Mouse (Mus musculus) kidney, postnatal 10 days (tissue): ENCODE data around the gene Mapk8ip1.

Experiments
- DNase-seq: peaks from one replicate; pipeline ENCODE4 v3.0.0; 2021; ENCODE audit warnings: mixed read lengths

Gene Mapk8ip1

GRCm38 (mm10) chr2:92372767-92373436, 28.2 kb downstream of the Mapk8ip1 start:
- peak; percentile 81 for DNase-seq

GRCm38 (mm10) chr2:92371971-92372690, 28.9 kb downstream of the Mapk8ip1 start:
- peak; percentile 49 for DNase-seq

DNA sequence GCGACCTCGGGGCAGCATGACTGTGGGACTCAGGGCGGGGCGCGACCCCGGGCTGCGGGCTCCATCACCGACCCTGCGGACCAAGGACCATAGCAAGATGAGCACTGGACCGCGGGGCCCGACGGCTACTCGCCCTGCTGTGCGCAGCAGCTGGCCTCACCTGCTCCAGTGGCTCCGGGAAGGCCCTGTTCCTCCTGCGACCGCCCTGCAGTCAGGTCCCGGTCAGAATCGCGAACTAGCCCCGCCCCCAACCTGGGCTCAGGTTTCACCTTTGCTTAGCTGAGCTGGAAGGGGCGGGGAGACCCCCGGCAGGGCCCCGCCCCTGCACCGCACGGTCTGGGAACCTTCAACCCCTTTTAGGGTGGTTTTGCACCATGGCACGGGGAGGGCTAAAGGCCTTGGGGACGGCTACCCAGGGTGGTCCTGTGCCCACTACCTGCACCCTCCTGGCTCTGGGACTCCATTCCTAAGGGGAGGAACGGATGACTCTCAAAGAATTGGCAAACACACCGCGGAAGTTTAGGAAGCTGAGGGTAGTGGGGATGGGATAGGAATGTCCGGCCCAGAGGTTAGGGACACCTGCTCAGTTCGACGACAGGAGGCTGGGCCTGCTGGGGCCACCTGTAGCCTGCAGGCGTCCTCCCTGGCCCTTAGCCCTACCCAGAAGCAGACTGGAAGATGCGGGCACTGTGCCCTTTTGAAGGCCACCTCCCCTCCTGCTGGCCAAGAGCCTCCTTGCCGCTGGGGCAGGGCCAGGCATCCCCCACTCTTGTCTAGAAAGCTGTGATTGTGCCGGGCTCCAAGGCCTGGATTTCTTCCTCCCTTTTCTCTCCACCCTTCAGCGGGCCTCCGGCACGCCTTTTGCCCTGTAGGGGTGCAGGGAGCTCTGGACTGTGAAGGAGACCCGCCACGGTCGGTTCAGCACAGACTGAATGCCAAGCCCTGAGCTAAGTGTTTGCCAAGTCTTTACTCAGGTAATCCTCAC, 29.9 kb downstream of the Mapk8ip1 start:
- DNase-seq = peak; percentile 95

DNA sequence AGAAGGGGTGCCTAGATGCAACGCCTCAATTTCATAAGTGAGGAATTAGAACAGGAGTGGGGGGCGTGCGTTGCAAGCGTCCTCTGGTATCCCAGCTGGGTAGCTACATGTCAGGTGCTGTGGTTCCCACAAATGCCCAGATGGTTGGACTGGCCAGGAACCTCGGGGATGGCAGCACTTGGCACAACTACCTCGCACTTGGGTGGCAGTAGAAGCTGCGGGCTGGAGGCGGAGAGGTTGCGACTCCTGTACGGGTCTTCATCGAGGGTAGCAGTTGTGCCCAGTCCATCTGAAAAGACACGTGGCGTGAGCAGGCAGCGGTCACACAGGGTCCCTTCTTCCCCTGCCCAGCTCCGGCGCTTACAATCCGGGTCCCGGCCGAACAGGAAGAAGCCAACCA, 30.7 kb downstream of the Mapk8ip1 start:
- no peak for DNase-seq

DNA sequence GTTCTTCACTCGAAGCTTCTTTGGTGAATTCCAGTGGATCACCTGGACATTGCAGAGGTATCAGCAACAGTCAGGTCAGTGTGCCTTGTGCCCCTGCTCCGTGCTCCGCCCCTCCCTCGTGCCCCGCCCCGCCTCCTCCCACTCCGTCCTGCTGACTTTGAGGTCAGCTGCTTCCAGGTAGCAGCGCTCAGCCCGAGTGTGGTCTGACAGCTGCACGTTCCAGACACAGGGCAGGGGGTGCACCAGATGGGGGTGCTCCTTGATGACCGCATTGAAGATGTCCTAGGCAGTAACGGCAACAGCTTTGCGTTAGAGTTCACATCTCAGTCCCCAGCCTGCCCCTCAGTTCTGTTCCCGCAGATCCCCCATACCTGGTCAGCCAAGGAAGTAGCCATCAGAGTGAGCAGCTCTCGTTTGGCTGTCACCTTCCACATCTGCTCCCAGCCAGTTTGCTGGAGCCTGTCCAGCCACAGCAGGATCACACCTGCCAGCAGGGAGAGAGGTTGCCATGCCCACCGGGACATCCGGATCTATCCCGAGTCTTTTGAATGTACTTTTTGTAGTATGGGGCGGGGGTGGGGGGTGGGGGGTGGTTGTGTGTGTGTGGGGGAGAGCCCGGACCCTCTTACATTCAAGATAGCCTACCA, 33.6 kb downstream of the Mapk8ip1 start:
- peak; percentile 55 for DNase-seq

DNA sequence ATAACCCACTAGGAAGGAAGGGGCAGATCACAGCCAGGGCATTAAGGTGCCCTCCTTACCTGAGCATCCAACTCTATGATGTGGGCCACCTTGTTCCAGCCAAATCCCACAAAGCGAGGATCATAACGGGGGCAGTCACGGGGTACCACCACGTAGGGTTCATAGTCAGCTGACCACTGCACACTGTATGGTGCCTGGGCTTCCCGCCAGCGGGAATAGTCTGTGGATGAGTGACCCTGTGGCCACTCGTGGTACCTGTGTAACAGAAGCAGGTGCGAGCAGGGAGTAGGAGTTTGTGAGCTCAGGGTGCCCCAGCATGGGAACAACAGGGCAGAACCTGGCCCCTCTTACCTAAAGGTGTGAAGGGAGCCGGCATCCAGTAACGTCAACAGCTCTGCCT, 35.5 kb downstream of the Mapk8ip1 start:
- DNase-seq = no peak

DNA sequence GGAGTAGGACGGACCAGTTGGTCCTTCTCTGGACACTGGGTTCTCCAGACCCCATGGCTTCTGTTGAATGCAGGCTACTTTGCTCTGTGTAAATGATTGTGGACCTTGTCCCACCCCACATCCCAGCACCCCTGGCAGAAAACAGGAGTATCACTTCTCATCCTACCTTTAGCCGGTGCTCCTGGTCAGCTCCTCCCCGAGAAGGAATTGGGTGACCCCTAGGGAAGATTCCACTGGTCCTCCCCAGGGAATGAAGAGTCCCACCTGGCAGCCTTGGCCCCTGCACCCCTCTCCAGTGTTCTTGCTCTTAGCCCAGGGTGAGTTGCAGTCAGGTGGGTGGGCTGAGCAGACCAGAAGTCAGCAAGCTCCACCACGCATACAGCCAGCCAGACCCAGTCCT, 37.0 kb downstream of the Mapk8ip1 start:
- no peak for DNase-seq

DNA sequence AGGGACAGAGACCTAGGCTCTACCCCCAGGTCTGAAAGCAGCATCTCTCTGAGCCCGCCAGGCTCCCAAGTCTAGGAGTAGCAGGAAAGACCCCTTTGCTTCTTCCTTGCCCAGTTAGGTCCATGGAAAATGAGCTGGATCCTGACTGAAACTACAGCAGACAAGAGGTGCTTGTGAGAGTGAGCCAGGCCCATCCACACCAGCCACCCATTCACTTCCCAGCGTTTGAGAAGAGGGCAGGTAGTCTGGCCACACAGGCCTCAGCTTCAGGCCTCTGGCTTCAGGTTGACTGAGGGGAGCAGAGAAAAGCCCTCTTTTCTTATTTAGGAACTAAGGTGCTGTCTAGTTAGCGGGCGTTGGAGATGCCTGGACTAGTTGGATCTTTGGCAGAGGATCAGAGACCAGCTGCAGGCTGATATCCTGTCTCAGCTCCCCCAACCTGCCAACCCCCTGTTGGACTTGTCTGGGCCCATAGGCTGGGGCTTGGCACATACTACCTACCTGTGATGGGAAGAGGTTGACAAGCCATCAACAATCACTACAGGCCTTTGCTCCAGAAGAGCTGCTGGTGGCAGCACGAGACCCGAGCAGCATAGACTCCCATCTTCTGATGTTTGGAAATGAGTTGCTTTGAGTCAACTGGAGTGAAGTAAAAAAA, 38.4 kb downstream of the Mapk8ip1 start:
- DNase-seq = no peak

DNA sequence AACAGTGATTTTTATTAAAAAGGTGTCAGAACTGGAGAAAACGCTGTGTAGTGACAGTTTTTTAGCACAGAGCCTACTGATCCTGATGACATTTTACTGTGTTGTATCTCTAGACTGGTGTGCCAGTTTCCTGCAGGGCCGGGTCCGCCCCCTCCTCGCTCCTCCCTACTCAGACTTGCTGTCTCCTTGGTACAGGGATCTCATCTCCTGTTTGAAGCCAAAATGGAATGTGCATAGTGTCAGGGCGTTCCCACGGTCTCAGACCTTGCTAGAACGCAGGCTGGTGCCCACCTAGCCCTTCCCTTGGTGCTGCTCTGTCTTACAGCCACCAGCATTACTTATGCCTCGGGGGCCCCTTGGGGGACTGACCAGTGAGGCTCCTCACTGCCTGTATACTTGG, 39.3 kb downstream of the Mapk8ip1 start:
- DNase-seq = no peak

GRCm38 (mm10) chr2:92360893-92361292, 40.2 kb downstream of the Mapk8ip1 start:
- DNase-seq = peak; percentile 66

- no peak for DNase-seq
Measured at GRCm38 (mm10) chr2:92360186-92360823, 40.8 kb downstream of the Mapk8ip1 start.

- DNase-seq = no peak
Measured at GRCm38 (mm10) chr2:92359301-92359700, 41.8 kb downstream of the Mapk8ip1 start.

DNA sequence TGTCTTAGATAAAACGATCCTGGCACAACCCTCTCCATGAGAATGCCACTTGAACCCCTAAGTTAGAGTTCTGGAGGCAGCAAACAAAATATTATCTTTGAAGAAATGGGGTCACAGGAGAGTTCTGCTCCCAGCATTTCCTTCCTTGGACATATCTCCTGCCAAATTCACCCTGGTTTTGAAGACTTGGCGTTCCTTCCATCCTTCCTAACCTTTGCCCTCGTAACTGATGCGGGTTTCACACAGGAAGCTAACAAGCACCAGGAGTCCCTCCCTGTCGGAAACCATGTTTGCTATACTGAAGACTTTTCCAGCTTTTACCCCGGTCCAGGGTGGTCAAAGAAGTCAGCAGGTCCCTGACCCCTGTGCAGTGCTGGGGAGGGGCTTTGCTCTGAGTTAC, 46.8 kb downstream of the Mapk8ip1 start:
- no peak for DNase-seq

DNA sequence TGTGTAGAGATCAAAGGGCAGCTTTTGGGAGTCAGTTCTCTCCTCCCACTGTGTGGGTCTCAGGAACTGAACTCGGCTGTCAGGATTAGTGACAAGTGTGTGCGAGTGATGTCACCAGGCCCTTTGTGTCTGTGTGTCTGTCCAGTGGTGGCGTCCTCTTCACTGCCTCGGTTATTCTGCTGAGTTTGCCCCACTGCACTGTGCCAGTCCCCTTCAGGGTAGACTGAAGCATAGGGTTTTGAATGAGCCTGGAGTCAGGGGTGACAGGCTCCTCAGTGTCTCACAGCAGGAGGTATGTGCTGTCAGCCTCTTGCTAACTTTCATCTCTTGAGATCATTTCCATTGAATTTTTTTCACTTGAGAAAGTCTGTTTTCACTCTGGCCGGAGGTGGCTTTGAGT, 47.7 kb downstream of the Mapk8ip1 start:
- no peak for DNase-seq

DNA sequence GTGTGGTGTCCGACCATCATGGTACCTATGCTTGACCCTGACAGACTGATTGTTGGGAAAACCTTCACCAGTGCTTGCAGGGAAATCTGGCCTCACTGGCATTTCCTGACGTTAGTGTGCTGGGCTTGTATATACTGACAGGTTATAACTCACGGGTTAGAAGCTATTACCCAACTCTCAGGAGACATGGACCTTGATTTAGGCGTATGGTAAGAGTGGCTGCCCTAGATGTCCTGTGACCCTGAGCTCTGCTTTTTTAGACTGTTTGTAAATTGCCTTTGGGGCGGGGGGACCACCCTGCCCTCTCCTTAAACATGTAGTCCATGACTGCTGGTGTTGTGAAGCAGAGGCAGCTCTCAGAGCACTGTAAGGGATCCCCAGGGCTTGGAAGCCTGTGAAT, 50.4 kb downstream of the Mapk8ip1 start:
- no peak for DNase-seq

DNA sequence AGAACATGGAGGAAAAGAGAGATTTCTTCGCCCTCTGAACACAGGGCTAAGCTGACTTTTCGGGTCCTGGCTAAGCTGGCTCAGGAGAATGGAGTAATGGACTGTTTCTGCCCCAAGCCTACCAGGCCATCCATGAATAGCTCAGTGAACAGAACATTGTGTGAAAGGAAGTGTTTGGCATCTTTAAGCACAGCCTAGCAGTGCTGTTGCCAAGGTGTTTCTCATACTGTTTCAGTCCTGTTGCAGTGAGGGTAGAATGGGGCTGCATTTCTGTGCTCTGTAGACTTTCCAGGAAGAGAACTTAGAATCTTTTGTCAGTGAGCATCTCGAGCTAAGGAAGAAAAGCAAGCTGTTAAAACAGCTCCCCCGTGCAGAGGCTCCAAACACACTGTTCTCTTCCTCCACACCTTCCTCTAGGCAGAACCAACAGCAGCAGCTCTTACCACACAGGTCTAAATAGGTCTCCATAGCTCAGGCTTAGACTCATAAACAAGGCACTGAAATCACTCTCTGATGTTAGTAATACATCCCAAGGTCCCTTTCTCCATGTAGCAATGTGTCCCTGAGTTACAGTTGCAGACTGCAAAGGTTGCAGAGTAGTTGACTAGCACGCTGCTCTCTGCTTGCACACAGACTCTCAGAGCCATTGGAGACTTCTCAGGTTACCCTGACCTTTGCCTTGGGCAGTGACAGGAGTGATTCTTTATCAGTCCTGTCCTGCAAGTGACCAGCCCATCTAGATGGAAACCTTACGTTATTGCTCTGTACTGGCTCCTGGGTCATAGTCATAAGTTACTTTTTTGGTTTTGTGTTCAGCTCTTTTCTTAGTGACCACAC, 51.3 kb downstream of the Mapk8ip1 start:
- DNase-seq = no peak

DNA sequence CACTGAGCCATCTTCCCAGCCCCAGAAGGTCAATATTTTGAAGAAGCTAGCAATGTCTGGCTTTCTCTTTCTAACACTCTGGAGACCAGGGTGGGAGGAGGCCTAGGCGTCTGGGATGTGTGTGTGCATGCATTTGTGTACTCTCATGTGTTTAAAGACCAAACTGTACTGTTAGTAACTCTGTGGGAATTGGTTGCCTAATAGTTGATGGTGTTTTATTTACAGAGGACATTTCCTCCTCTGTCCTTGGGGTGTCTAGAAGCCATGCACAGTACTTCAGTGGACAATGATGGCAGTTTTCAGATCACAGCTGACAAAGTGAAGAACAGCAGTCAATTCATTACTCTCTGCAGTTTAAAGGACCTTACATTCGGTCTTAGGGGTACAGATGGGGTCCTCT, 53.9 kb downstream of the Mapk8ip1 start:
- DNase-seq = no peak

DNA sequence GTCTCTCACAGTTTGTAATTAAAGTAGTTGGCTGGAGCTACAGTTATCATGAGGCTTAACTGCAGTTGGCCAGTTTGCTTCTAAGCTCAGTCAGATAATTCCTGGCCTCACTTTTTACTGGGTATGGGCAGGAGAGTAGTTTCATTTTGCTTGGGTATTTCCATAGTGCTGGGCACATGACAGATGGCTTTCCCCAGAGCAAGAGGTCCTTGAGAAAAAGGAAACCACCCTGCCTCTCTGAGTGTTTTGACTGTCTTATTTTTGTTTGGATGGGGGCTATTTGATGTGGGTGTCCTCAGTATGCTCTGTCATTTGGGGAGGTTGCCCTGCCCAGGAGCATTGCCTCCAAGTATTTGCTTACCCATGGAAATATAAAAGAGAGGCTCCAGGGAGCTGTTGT, 58.6 kb downstream of the Mapk8ip1 start:
- DNase-seq = no peak
